Mouse (Mus musculus) inflammation-experienced regulatory T-cells, adult 6 months (primary cell): ENCODE measurements around the gene Kcnj2. TPM values are rescaled to one million over a fixed set of nuclear protein-coding genes. Genes with fewer than 3 reads are reported as not detected.

ENCODE experiments used
- ATAC-seq: one replicate; pipeline ENCODE4 v1.8.0; 2017
- polyA plus RNA-seq, 3 experiments: library from polyadenylated mRNA; unstranded; fragments of 100-300 nt; shearing (Covaris generic); gene quantifications; one replicate each; pipeline ENCODE4 v1.2.1; 2017

Kcnj2 gene
- polyA plus RNA-seq: not detected

- ATAC-seq: peak; percentile 41
These were observed at the start of gene Kcnj2 for GRCm38 (mm10) chr11:111065635-111066298. TSS of gene Kcnj2 (plus strand) at chr11:111066164.

DNA sequence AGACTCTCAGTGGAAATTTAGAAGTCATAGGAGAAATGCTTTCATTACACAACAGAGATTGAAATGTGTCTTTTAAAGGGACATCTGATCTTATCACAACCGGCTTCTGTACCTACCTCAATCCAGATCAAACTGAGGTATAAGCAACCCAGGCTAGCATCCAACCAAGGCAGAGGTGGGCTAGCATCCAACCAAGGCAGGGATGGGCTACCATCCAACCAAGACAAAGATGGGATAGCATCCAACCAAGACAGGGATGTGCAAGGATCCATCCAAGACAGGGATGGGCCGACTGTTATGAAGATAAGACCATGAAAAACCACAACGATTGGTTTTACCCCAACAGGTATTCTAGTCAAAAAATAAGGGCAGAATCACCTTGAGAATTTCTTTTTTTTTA lies 49.8 kb upstream of the Kcnj2 start:
- no peak for ATAC-seq

DNA sequence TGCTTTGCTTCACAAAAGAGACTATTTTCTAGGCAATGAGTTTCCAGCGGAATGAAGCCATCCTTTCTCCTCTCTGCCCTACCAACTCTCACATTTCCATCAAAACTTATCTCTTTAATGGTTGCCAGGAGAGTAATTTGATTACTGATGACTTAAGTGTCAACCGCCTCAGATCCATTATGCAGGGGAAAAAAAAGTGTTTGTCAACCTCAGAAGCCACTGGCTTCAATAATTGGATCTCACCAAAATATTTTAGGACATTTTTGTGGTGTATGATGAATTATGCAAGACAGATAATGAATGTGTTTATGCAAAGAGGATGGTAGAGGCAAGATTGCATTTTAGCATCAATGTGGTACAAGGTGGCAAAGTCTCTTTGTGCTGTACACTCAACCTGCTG lies 45.8 kb upstream of the Kcnj2 start:
- ATAC-seq: no peak

GRCm38 (mm10) chr11:111022681-111023281 lies 43.2 kb upstream of the Kcnj2 start:
- no peak for ATAC-seq

DNA sequence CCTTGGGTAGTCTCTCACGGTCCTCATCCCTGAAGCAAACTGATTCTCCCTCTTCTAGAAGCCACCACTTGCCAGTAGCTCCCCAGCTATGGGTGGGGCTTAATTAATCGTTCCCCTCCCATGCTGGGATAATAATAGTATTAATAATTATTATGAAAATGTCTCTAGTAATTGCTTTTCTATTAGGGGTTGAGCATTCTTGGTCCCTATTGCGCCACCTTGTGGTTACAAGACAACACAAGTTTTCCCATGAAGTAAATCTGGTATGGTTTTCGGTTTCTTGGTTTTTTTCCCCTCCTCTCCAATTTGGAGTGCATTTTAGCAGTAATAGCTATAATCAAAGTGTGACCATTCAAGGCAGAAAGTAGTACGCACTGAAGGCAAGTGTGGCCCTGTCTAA lies 23.8 kb upstream of the Kcnj2 start:
- no peak for ATAC-seq

- ATAC-seq: no peak
These were observed 22.7 kb upstream of the Kcnj2 start for GRCm38 (mm10) chr11:111043298-111043697.

GRCm38 (mm10) chr11:111054252-111054651 lies 11.7 kb upstream of the Kcnj2 start:
- no peak for ATAC-seq

DNA sequence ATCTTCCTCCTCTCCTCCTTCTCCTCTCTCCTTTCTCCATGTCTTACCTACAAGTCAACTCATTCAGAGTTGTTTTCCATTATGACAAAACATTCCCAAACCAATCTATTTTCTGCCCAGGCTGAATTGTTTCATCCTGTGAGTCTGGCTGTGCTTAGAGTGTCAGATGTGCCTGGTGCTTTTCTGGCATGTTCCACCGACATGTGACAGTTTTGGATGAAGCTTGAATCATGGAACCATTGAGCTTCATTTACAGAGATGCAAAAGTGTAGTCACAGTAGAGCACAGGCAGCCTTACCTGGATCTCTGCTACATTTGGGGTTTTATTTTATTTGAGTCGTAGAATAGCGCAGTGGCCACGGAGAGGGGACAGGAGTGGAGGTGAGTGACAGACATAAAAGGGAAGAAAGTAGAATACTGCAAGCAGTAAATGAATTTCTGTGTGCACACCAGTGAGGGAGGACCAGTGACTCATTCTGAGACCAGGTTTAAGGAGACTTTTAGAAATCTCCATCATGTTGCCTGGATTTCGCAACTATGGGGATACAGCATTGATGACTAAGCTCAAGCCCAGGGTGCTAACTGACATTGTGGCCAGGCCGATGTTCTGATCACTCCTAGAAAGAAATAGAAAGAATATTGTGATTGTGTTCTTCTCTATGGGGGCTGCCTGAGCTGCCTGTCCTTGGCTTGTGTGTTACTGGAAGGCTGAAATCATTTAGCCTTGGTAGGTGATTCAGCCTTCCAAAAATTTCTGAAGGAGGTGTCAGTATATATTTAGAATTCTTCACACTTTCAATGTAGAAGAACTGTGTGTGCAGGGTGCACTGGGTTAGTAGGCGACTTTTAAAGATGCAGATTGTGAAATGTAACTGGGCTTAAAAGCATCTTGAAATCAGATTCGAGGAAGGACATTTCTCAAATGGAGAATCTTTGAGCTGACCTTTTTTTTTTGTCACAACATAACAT lies 10.8 kb upstream of the Kcnj2 start:
- ATAC-seq: no peak

DNA sequence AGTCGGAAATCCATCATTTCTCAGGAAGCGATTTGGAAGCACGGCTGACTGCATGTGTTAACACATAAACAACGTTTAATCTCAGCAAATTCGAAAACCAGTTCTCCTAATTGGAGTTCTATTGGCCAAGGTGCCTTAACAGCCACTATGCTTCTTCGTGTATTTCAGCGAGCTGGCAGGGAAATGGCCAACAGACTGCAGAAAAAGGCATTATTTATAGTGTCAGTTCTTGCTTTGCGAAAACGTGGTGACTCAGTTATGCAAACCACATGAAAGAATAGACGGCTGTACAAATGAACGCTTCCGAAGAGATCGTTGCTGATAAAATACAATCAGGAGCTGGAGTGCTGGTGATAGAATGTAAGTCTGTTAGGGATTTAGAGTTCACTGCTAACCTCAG lies 9.9 kb upstream of the Kcnj2 start:
- no peak for ATAC-seq

GRCm38 (mm10) chr11:111057435-111057834 lies 8.5 kb upstream of the Kcnj2 start:
- no peak for ATAC-seq

DNA sequence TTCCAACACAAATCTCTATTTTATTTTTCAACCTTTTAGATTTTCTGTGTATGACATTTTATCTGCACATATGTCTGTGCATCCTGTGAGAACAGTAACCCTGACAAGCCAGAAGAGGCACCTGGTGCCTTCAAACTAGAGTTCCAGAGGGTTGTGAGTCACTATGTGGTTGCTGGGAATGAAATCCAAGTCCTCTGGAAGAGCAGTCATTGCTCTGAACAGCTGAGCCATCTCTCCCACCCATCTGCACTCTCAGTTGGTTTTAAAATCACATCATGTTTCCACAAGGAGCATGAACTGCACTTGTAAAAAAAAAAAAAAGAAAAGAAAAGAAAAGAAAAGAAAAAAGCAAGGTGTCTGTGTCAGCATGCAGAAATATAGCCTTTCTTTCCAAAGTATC lies 6.5 kb upstream of the Kcnj2 start:
- no peak for ATAC-seq

GRCm38 (mm10) chr11:111060216-111060615 lies 5.7 kb upstream of the Kcnj2 start:
- no peak for ATAC-seq

DNA sequence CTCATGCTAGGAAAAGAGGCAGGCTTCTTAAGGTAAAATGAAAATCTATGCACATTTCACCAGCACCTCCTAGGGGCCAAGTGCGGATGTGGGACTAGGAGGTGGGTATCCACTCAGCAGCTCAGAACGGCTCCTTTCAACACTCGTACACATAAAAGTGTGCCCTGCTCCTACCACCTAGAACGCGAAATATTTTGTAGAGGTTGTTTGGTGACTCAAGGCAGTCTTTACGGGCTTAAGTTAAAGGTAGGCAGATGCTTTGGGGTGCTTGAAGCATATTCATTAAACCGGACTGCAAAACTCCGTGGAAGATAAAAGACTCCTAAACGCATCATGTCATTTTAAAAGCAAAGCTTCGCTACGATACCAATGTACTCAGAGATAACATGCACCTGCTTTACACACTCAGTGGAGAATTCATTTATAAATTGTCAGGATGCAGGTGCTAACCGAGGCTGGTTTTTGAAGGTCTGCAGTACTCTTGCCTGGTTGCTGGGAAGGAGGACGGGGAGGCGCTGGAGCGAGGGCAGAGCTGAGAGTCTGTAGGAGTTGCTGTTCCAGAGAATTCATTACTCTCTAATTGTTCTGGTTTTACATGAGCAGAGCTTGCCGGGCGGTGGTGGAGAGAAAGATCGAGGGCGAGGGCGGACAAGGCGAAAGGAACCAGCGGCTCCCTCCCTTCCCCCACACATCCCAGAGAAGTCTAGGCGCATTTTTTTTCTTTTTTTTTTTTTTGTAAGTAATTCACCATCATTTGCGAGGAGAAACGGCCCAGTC lies 1.0 kb upstream of the Kcnj2 start:
- ATAC-seq: no peak

GRCm38 (mm10) chr11:111066299-111066691 lies 331 bp downstream of the Kcnj2 start:
- ATAC-seq: no peak

DNA sequence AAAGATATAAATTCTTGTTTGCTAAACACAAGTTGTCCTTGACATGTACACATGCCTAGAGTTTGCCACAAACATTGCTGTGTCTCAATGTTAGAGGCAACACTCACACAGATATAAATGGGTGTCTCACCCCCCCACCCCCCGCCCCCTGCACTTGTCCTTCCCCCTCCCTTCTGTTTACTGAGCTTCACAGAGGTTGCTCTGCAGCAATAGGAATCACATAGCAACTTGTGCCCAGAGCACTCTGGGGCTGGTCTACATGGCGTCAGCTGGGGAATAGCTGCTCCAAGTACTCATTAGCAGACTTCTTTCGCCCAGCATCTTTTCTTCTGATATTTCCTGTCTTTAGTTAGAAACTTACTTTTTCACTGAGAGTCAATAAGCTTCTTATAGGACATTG lies 1.8 kb downstream of the Kcnj2 start:
- ATAC-seq: no peak

DNA sequence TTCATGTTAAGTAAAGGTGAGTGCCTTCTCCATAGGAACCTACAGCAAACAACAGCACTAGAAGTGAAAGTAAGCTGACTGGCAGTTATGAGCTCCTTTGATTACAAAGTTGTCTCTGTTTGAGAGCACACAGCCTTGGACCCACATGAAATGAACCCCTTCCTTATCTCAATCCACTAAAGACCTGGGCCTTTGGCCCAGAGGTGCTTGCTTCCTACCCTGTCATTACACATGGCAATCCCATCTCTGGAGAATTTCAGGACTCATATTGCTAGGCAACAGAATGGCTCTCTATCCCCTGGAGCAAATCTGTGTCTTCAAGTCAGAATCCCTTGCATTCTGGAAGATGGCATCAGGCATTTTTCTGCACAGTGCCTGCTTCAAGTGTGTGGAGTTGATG lies 4.5 kb downstream of the Kcnj2 start:
- ATAC-seq: no peak

GRCm38 (mm10) chr11:111074131-111074530 lies 8.2 kb downstream of the Kcnj2 start:
- no peak for ATAC-seq

DNA sequence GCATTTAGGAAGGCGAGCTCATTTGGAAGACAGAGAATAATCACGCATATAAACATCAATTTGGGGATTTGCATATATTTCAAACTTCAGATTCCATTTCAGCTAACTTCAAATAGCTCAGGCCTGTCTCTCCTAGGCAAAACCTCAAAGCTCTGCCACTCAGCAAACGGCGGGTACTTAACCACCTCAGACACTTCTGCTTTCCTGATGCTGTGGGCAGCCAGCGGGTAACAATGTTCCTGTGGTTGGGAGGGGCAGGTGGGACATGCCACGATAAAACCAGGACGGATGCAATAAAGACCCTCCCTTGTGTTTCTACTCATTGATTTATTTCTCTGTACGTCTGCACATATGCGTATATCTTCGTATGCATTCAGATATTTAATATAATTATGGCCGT lies 12.1 kb downstream of the Kcnj2 start:
- ATAC-seq: no peak

DNA sequence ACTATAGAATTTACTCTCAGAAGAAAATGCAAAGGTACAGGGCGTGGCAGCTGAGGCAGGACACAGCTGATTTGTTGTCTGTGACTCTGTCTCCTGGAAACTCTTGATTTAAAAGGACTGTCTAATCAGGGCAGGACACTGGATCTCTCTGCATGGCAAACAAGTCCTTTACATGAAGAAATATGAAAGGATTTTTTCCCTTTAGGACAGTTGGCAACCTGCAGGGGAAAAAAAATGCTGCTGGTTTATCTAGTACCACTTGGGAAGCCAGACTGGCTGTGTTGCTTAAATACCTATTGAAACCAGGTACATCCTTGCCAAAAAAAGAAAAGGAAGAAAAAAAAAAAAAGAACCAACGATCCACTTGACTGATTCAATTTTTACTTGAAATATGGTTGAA lies 17.0 kb downstream of the Kcnj2 start:
- ATAC-seq: no peak

DNA sequence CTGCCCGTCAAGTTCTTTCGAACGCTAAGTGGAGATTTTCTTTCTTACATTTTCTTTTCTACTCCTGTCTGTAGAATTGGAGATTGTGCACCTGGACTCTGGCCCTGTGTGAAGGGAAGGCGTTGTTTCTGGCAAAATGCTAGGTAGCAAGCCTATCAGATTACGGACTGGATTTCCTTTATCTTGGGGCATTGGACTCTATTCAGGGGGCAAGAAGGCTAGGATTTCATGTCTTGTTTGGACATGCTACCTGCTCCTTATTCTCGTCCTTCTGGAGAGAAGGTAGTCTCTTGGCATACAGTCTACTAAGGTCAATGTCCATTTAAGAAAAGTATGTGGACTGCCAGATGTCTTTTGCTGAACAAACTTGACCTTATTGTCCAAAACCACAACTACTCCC lies 21.0 kb downstream of the Kcnj2 start:
- no peak for ATAC-seq

DNA sequence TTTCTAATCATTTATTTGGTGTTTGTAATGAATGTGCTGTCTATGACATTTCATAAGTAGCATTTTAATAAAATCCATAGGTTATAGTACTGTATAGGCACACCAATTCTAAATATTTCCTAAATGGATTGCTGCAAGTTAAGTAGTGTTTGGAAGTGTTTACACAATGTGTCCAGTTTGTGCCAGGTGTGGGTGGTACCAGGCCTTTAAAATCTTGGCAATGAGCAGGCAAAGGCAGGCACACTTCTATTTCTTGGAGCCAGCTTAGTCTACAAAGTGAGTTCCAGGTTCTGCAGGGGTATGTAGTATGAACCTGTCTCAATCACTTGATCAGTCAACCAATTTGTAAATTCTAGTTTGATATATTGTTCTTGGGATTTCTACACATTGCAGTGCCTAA lies 22.3 kb downstream of the Kcnj2 start:
- ATAC-seq: no peak

DNA sequence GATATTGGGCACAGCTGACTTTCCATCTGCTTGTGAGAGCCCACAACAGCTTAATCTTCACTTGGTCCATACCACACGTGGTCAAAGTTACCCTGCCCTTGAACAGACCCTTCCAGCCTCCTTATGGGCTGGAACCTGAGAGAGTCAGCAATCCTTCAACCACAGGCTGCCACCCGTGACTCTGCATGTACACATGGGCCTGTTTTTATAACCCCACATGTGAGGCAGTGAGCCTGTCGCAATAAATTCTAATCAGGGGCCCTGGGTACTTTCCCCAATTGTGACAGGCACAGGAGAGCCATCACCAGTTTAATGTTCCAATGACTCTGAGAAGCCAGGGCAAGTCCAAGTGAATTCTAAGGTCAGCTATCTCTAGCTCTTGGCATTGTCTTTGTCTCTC lies 22.8 kb downstream of the Kcnj2 start:
- no peak for ATAC-seq

DNA sequence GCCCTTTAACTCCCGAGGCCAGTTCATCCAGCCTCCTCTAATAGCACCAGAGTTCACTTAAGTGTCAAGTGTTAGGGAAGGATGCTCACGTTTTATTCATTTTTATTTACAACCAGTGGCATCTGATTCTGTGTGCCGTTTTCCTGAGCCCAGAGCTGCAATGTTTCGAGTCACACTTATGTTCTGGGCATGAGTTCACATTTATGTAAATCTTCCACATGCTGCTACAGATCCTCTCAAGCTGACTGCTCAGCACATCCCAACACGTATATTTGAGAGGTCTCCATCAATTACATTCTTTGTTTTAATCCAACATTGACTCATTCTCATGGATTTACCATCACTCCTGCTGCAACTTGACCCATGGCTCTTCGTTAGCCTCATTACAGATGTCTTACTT lies 25.2 kb downstream of the Kcnj2 start:
- no peak for ATAC-seq
